Mouse (Mus musculus) bone marrow, adult 2 months (tissue): ENCODE measurements around the gene Stk38l.

Source experiments
- CTCF ChIP-seq: fragments of 200-500 bp; IDR thresholded peaks from 2 replicates; pipeline ENCODE4 v1.5.1; 2011; ENCODE audit warnings: low read length, control low read depth; ENCODE audit not compliant: control insufficient read depth, insufficient read depth
- POLR2A ChIP-seq: fragments of 200-500 bp; IDR thresholded peaks from 2 replicates; pipeline ENCODE4 v1.6.1; 2011; ENCODE audit warnings: low read depth, mild to moderate bottlenecking, control low read depth, low read length, borderline replicate concordance; ENCODE audit not compliant: control insufficient read depth

DNA sequence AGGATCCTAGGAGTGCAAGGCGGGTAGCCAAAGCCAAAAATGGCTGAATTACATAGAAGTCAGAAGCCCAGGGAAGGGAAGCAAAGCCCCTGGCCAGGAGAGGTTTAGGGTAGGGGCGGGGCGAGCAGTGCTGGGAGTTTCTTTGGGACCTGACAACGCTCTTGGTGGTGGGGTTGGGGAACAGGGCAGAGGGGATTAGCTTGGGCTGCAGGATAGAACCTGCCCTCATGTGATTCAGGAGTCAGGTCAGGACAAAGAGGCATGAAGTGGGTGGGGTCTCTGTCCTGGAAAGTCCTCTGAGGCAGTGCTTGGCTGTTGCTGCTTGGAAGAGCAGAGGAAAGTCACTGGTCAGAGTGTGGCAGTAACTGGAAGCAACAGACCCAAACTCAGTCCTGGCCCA, 40.9 kb upstream of the Stk38l start:
- TF ChIP-seq CTCF (no peak), POLR2A (no peak)
